Mouse (Mus musculus) brain, embryonic 14.5 days (tissue): ENCODE data around the gene Sept1.

Source experiments
- CTCF ChIP-seq: fragments of 200-500 bp; IDR thresholded peaks from 2 replicates; pipeline ENCODE4 v1.5.1; 2012; ENCODE audit warnings: inconsistent platforms, mild to moderate bottlenecking, moderate library complexity, borderline replicate concordance; ENCODE audit not compliant: insufficient read depth, insufficient read length; ENCODE audit errors: extremely low read depth
- POLR2A ChIP-seq: fragments of 200-500 bp; IDR thresholded peaks from 2 replicates; pipeline ENCODE4 v1.6.1; 2012; ENCODE audit warnings: mild to moderate bottlenecking, inconsistent platforms, borderline replicate concordance; ENCODE audit not compliant: poor library complexity, insufficient read depth, insufficient read length, severe bottlenecking; ENCODE audit errors: extremely low read depth

- no peak for TF ChIP-seq POLR2A
- no peak for TF ChIP-seq CTCF
Measured at GRCm38 (mm10) chr7:127217901-127218642, 14.9 kb downstream of the Sept1 start.
